Mouse (Mus musculus) testis, adult 10 weeks (tissue): Measurements from ENCODE around the gene Aplp1. TPM values are rescaled to one million over a fixed set of nuclear protein-coding genes. Genes with fewer than 3 reads are reported as not detected.

Source experiments
- polyA plus RNA-seq: library from polyadenylated mRNA; stranded (reverse); fragments of 350-450 nt; fragmentation: Illumina TruSeq; extraction: RNeasy Lipid Tissue Mini Kit (QIAGEN cat#74804); gene quantifications from one replicate; pipeline ENCODE4 v1.2.3, GENCODE M21; 2014; ENCODE audit warnings: low read depth, low replicate concordance

The Aplp1 gene
- polyA plus RNA-seq = 1.3 TPM

GRCm38 (mm10) chr7:30444971-30445751, at the start of gene Aplp1:
Gene Aplp1, minus strand, starts transcription at chr7:30445535.

GRCm38 (mm10) chr7:30493401-30493931, 48.1 kb upstream of the Aplp1 start, which contains the start of gene Prodh2:
Gene Prodh2, plus strand, starts transcription at chr7:30493622.

GRCm38 (mm10) chr7:30457629-30458330, 12.4 kb upstream of the Aplp1 start, which contains the start of the genes Kirrel2 and Nphs1:
Gene Kirrel2, minus strand, starts transcription at chr7:30457690.
Gene Nphs1, plus strand, starts transcription at chr7:30458315.

GRCm38 (mm10) chr7:30421175-30421889, 24.0 kb downstream of the Aplp1 start, which contains the start of gene Nfkbid:
Gene Nfkbid, plus strand, starts transcription at chr7:30421732.

GRCm38 (mm10) chr7:30419561-30420499, 25.5 kb downstream of the Aplp1 start, which contains the start of gene Hcst:
Gene Hcst, minus strand, starts transcription at chr7:30419854.

GRCm38 (mm10) chr7:30413596-30413995, 31.7 kb downstream of the Aplp1 start, which contains the start of gene Tyrobp:
Gene Tyrobp, plus strand, starts transcription at chr7:30413760.

Other genes starting within 250 kb of the Aplp1 start
- gene Capns1, start 246.7 kb downstream of the Aplp1 start, polyA plus RNA-seq = 117 TPM
- gene Polr2i, start 213.6 kb downstream of the Aplp1 start, polyA plus RNA-seq = 3.9 TPM
- 8.5 TPM for gene Tbcb, start 213.3 kb downstream of the Aplp1 start, polyA plus RNA-seq
- not detected for gene Ovol3, start 209.8 kb downstream of the Aplp1 start, polyA plus RNA-seq
- gene Thap8, start 165.4 kb downstream of the Aplp1 start, polyA plus RNA-seq = 0.63 TPM
- gene Wdr62, start 165.1 kb downstream of the Aplp1 start, polyA plus RNA-seq = 22.5 TPM
- 9.1 TPM for gene Clip3, start 153.8 kb downstream of the Aplp1 start, polyA plus RNA-seq
- 1.8 TPM for gene Alkbh6, start 136.8 kb downstream of the Aplp1 start, polyA plus RNA-seq
- 0.78 TPM for gene Syne4, start 130.7 kb downstream of the Aplp1 start, polyA plus RNA-seq
- 0.57 TPM for gene E130208F15Rik, start 123.8 kb downstream of the Aplp1 start, polyA plus RNA-seq
- 2.2 TPM for gene Sdhaf1, start 121.6 kb downstream of the Aplp1 start, polyA plus RNA-seq
- not detected for gene Lrfn3, start 82.8 kb downstream of the Aplp1 start, polyA plus RNA-seq
- gene Tyrobp, start 31.8 kb downstream of the Aplp1 start, polyA plus RNA-seq = not detected
- gene Hcst, start 25.7 kb downstream of the Aplp1 start, polyA plus RNA-seq = not detected
- 0.10 TPM for gene Nfkbid, start 23.8 kb downstream of the Aplp1 start, polyA plus RNA-seq
- not detected for gene Kirrel2, start 12.2 kb upstream of the Aplp1 start, polyA plus RNA-seq
- gene Nphs1, start 12.8 kb upstream of the Aplp1 start, polyA plus RNA-seq = 0.07 TPM
- gene Prodh2, start 48.1 kb upstream of the Aplp1 start, polyA plus RNA-seq = not detected
- 4.2 TPM for gene Arhgap33, start 89.5 kb upstream of the Aplp1 start, polyA plus RNA-seq
- gene Hspb6, start 106.6 kb upstream of the Aplp1 start, polyA plus RNA-seq = 35.8 TPM
- gene Proser3, start 106.8 kb upstream of the Aplp1 start, polyA plus RNA-seq = 5.3 TPM
- 9.7 TPM for gene Lin37, start 114.3 kb upstream of the Aplp1 start, polyA plus RNA-seq
- 13.3 TPM for gene U2af1l4, start 117.8 kb upstream of the Aplp1 start, polyA plus RNA-seq
- 0.97 TPM for gene Gm49396, start 117.8 kb upstream of the Aplp1 start, polyA plus RNA-seq
- gene Psenen, start 118.1 kb upstream of the Aplp1 start, polyA plus RNA-seq = 22.6 TPM
- gene Igflr1, start 119.9 kb upstream of the Aplp1 start, polyA plus RNA-seq = not detected
- gene Kmt2b, start 143.2 kb upstream of the Aplp1 start, polyA plus RNA-seq = 7.6 TPM
- 21.3 TPM for gene Zbtb32, start 153.4 kb upstream of the Aplp1 start, polyA plus RNA-seq
- not detected for gene Upk1a, start 167.3 kb upstream of the Aplp1 start, polyA plus RNA-seq
- gene Cox6b1, start 180.6 kb upstream of the Aplp1 start, polyA plus RNA-seq = 113 TPM
- not detected for gene Etv2, start 190.3 kb upstream of the Aplp1 start, polyA plus RNA-seq
- gene Rbm42, start 204.8 kb upstream of the Aplp1 start, polyA plus RNA-seq = 0.29 TPM
- gene Haus5, start 219.5 kb upstream of the Aplp1 start, polyA plus RNA-seq = 7.4 TPM
- gene Pmis2, start 226.1 kb upstream of the Aplp1 start, polyA plus RNA-seq = 380 TPM